Mouse (Mus musculus) layer of hippocampus, postnatal 14 days (tissue): ENCODE data around the gene Mpzl2. TPM values are rescaled to one million over a fixed set of nuclear protein-coding genes. Genes with fewer than 3 reads are reported as not detected.

ENCODE experiments used
- DNase-seq, 2 experiments: peaks; one replicate each; pipeline ENCODE4 v3.0.0; 2021 to 2022; ENCODE audit warnings: low spot score in 2 of 2, mixed read lengths in 1 of 2
- long read RNA-seq, 2 experiments: library from polyadenylated mRNA; stranded (forward); transcript quantifications; one replicate each; pipeline ENCODE4 v2.0.0; 2021
- total RNA-seq, 2 experiments: library from RNA; stranded (reverse); gene quantifications; 2 replicates each; pipeline ENCODE4 v1.2.3; 2021

Mpzl2 gene
- total RNA-seq = under 1 TPM; 0.36 to 0.53 TPM
- long read RNA-seq, experiment 1, partial matches to known transcripts = 0 of 1 reads
- long read RNA-seq, experiment 1, other reads (novel, unspliced or antisense) = 0 of 1 reads
- long read RNA-seq, experiment 2, partial matches to known transcripts = 0 of 2 reads
- long read RNA-seq, experiment 2, other reads (novel, unspliced or antisense) = 0 of 2 reads

DNA sequence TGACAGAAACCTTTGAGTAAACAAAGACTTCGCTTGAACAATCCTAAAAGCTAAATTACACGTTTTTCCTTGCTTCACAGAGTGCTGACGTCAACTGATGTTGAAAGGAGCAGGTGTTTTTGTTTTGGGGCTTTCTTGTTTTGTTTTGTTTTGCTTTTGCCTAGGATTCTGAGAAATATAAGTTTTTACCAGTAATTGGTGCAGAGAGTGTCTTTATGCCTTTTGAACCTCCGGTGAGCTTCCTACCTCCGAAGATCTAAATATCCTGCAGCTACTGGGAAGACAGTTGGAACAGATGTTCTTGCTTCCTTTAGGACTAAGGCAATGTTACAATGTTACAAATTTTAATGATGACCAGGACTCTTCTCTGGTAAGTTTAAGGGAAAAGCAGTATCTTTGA lies at the start of gene Mpzl2:
TSS of gene Mpzl2 (plus strand) at position 301 of the 400 bp plus-strand sequence.
- DNase-seq = no peak

- DNase-seq = no peak
Observed at GRCm38 (mm10) chr9:44991821-44992220, 47.8 kb upstream of the Mpzl2 start.

- no peak for DNase-seq
Observed at GRCm38 (mm10) chr9:44992271-44992670, 47.3 kb upstream of the Mpzl2 start.

GRCm38 (mm10) chr9:44993268-44993667 lies 46.3 kb upstream of the Mpzl2 start:
- DNase-seq = no peak

DNA sequence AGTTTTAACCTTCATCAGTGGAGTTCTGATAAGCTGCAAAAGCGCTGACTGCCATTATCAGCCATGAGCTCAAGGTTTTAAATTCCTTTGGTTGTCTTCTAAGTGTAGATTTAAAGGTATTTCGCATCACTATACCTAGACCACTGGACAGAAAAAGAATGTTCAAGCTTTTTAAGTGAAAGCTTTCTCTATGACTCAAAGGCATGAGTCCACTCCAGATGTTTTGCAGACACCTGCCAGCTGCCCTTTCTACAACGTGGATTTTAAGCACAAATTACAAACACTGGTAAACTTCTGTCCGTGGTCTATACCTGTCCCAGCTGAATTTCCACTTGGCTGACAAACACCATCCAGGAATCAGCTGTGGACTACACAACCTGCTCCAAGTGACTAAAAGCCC lies 44.6 kb upstream of the Mpzl2 start:
- DNase-seq = no peak

- no peak for DNase-seq
Observed at GRCm38 (mm10) chr9:44996590-44996989, 43.0 kb upstream of the Mpzl2 start.

DNA sequence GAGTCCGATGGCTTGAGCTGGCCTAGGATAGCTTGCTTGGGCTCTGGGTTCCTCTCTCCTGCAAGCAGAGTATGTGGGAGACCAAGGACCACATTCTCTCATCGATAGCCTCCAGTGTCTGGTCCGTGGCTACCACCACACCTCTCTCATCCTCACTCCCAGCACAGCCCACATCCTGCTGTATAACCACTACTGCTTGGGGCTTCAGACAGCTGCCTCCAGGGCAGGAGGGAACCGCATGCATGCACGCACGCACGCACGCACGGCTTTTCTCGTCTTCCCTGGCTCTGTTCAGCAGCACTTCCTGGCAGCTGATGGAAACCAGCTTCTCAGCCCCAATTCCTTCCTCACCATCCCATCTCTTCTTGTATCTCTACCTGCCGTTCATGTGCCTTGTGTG lies 41.5 kb upstream of the Mpzl2 start:
- DNase-seq = no peak

GRCm38 (mm10) chr9:44999171-44999570 lies 40.4 kb upstream of the Mpzl2 start:
- no peak for DNase-seq

DNA sequence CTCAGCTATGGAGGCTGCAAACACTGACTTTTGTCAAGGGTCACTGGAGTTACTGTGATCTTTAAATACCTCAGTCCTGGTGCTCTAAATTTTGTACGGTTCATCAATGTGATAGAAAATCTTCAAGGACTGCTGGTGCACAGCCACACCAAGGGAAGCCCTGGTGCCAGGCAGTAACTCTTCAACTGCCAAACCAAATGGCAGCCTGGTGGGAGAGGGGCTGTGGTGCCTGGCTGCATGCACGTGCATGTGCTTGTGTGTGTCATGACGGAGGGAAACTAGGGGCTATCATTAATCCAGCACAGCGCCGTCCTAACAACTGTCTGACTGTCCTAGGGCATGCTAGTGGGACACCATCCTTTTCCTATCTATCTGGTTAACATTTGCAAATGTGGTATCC lies 39.8 kb upstream of the Mpzl2 start:
- no peak for DNase-seq

- no peak for DNase-seq
Observed at GRCm38 (mm10) chr9:45000249-45000648, 39.4 kb upstream of the Mpzl2 start.

DNA sequence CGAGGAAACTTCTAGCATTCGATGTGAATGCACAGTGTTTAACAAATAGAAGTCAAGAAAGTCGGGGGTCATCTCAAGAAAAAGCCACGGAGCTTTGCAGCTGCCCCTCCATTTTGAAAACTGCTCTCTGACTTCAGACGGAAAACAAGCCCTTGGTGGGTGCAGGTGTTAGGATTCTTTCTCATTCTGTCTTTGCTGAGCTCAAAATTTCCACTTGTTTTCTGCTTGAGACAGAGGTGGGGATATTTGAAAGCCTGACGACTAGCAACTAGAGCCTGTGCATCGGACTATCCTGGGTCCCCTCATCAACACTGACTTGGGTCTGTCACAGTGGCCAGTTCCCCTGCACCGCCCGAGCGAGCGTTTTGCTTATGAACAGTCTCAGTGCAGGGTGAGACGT lies 32.2 kb upstream of the Mpzl2 start:
- DNase-seq = no peak

- DNase-seq = no peak
Observed at GRCm38 (mm10) chr9:45008342-45008741, 31.3 kb upstream of the Mpzl2 start.

- no peak for DNase-seq
Observed at GRCm38 (mm10) chr9:45009180-45010078, 30.2 kb upstream of the Mpzl2 start, which contains the start of gene Cd3e. Gene Cd3e (minus strand): TSS chr9:45009627.

GRCm38 (mm10) chr9:45010461-45010860 lies 29.1 kb upstream of the Mpzl2 start:
- no peak for DNase-seq

DNA sequence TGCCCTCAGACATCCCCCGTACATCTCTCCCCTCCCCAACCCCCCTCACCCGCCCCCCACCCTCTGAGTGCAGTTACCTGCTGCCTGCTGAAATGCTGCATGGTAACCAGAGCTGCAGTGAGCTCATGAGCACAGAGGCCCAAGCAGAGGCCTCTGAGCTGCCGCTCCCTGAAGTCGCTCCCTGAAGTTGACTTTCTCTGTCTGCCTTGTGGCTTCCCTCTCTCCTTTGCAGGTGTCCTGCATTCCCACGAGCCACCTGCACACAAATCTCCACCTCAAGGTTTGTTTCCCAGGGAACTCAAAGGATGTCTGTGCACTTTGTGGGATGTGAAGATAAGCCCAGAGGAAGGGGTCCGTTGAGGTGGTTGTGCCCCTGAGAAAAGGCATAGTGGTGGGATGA lies 28.3 kb upstream of the Mpzl2 start:
- DNase-seq = no peak

DNA sequence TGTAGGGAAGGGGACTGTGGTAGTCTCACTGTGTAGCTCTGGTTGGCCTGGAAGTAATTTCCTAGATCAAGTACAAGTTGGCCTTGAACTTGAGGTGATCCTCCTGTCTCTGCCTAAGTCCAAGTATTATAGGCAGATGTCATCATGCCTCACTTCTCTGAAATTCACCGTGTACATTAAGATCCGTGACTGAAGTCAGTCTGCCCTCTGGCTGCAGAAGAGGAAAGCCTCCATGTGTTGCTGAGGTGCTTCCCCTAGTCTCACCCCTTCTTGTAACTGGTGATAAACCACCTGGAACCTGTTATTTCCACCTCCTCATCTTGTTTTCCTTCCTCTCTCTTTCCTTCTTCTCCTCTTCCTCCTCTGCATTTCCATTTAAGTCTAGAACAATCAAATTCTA lies 24.7 kb upstream of the Mpzl2 start:
- DNase-seq = no peak

- no peak for DNase-seq
Observed at GRCm38 (mm10) chr9:45015841-45016240, 23.8 kb upstream of the Mpzl2 start.

DNA sequence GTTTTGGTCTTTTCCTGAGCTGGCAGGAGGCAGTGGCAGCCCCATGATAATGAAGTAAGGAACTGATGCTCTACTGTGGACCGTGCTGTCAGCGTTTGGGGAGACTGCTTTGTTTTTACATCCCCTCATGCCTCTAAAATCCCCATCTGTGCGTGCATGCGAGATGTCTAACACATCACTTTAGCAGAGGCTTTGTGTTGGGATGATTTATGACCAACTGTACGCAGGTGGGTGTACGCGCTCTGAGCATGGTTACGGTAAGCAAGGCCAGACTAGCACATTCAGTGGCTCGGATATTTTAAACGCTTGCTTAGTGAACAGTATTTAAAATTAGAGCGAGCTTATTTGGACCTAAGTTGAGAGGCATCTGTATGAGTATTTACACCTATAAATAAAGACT lies 21.6 kb upstream of the Mpzl2 start:
- DNase-seq = no peak

- DNase-seq = peak; percentile 32 to 48
Observed at GRCm38 (mm10) chr9:45022800-45023199, 16.8 kb upstream of the Mpzl2 start.

- DNase-seq = no peak
Observed at GRCm38 (mm10) chr9:45023638-45024037, 16.0 kb upstream of the Mpzl2 start.

DNA sequence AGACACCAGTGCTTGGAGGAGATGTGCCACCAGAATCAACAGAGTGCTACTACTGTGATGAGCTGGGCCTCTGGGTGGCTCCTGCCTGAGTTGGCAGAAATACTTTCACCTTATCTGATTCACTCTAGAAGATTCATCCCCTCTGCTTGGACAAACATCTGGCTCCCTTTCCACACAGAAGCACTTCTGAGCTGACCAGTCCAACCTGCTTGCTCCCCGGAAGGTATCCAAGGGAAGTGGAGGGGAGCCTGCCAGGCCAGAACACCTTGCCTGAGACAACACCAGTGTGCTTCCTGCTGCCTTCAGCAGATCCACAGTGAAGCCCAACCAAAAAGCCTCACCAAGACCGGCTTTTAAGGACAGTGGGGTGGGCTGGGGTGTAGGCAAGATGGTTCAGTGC lies 15.4 kb upstream of the Mpzl2 start:
- no peak for DNase-seq

DNA sequence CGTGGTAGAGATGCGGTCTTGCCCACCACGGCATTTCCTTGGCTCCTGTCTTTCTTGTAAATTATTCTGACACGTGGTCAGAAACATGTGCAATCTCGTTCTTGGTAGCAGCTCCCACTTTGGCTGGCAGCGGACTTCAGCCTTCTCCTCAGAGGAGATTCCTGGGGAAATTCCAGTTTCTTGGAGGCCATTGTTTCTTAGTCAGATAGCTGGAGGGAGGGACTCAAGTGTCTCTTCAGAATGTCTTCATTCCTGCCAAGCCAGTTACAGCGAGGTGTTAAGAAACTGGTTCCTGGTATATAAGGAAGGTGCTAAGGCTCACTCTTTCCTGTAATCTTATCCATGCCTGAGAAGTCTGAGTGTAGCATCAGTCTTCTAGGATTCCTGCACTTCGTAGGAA lies 12.2 kb upstream of the Mpzl2 start:
- no peak for DNase-seq

GRCm38 (mm10) chr9:45030341-45030740 lies 9.3 kb upstream of the Mpzl2 start:
- no peak for DNase-seq
